Mouse (Mus musculus): ENCODE data around the gene Micu1.
"Not testable (repeated sequence)": the region's sequence is repeated elsewhere in the genome, so short reads cannot be mapped to it uniquely, and the experiment has no call there.

Micu1 gene

GRCm38 (mm10) chr10:59848953-59849352 is 146.7 kb downstream of the Micu1 start:
- no peak for DNase-seq (ENCODE audit: low spot score)

- no peak for DNase-seq (ENCODE audit: low spot score)
Measured at GRCm38 (mm10) chr10:59849371-59849770, 147.1 kb downstream of the Micu1 start.

- DNase-seq (ENCODE audit: low spot score): no peak
Measured at GRCm38 (mm10) chr10:59857157-59857556, 154.9 kb downstream of the Micu1 start.

- DNase-seq (ENCODE audit: low spot score): no peak
Measured at GRCm38 (mm10) chr10:59860684-59861083, 158.4 kb downstream of the Micu1 start.

- DNase-seq (ENCODE audit: low spot score): no peak
Measured at GRCm38 (mm10) chr10:59861201-59861600, 158.9 kb downstream of the Micu1 start.

GRCm38 (mm10) chr10:59862816-59863440 is 160.7 kb downstream of the Micu1 start:
- no peak for DNase-seq (ENCODE audit: low spot score)

GRCm38 (mm10) chr10:59863620-59864019 is 161.3 kb downstream of the Micu1 start:
- DNase-seq (ENCODE audit: low spot score): no peak

- no peak for DNase-seq (ENCODE audit: low spot score)
Measured at GRCm38 (mm10) chr10:59864232-59864875, 162.1 kb downstream of the Micu1 start.

GRCm38 (mm10) chr10:59864884-59865726 is 162.8 kb downstream of the Micu1 start:
- DNase-seq (ENCODE audit: low spot score): peak; percentile 73

- DNase-seq (ENCODE audit: low spot score): no peak
Measured at GRCm38 (mm10) chr10:59868266-59868665, 166.0 kb downstream of the Micu1 start.

- no peak for DNase-seq (ENCODE audit: low spot score)
Measured at GRCm38 (mm10) chr10:59870038-59870437, 167.8 kb downstream of the Micu1 start.

- DNase-seq (ENCODE audit: low spot score): not testable (repeated sequence)
Measured at GRCm38 (mm10) chr10:59872651-59873050, 170.4 kb downstream of the Micu1 start.

GRCm38 (mm10) chr10:59873206-59873605 is 170.9 kb downstream of the Micu1 start:
- no peak for DNase-seq (ENCODE audit: low spot score)

GRCm38 (mm10) chr10:59873613-59874012 is 171.3 kb downstream of the Micu1 start:
- DNase-seq (ENCODE audit: low spot score): no peak

- DNase-seq (ENCODE audit: low spot score): no peak
Measured at GRCm38 (mm10) chr10:59875396-59875795, 173.1 kb downstream of the Micu1 start.

- DNase-seq (ENCODE audit: low spot score): not testable (repeated sequence)
Measured at GRCm38 (mm10) chr10:59876698-59877097, 174.4 kb downstream of the Micu1 start.

- no peak for DNase-seq (ENCODE audit: low spot score)
Measured at GRCm38 (mm10) chr10:59877421-59878117, 175.3 kb downstream of the Micu1 start.

- DNase-seq (ENCODE audit: low spot score): no peak
Measured at GRCm38 (mm10) chr10:59878823-59879222, 176.5 kb downstream of the Micu1 start.

GRCm38 (mm10) chr10:59879255-59880028 is 177.2 kb downstream of the Micu1 start, which contains the start of gene Dnajb12:
Gene Dnajb12, plus strand, starts transcription at chr10:59879556.
- peak; percentile 92 for DNase-seq (ENCODE audit: low spot score)

- no peak for DNase-seq (ENCODE audit: low spot score)
Measured at GRCm38 (mm10) chr10:59880029-59880386, 177.7 kb downstream of the Micu1 start.

GRCm38 (mm10) chr10:59880837-59881236 is 178.6 kb downstream of the Micu1 start:
- no peak for DNase-seq (ENCODE audit: low spot score)

Measured in left cerebral cortex, adult 11 months (tissue).